Mouse (Mus musculus): ENCODE measurements at regions not wholly inside any gene's neighbourhood (a gene's known extent, or its start where the extent isn't known, plus 50 kb on each side); places are given as distances from the start of the nearest gene placed in this dataset.

DNA sequence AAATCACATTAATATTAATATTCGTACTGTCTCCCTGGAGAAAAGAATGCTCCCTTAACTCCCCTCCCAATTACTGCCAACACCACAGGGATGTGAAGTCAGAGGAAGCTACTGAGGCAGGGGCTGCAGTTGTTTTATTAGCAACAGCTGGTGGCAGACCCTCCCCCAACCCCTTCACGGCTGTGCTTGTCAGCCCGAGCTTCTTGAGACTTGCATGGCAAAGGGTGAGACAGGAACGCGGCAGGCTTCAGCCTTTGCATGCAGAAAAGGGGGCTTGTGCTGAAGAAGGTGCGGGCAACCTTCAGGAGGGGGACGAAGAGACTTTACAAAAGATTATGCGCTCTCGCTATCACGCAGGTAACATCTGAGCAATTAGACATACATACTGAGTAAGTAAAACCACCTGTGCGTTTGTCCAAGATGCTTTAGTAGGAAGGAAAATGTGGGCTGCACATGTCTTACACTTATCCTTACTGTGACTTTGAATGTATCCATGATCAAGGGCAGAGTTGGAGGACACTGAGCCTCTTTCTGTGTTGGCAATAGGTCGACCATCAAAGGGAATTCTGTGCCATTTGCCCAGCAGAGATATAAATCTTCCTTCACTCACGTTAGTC is 76.9 kb downstream of the Zbtb18 start:
- TF ChIP-seq CTCF (IDR thresholded peaks at IDR 0.05; ENCODE audit: borderline replicate concordance, extremely low read depth, insufficient read depth, insufficient read length) (no peak), POLR2A (IDR thresholded peaks at IDR 0.05; ENCODE audit: borderline replicate concordance, extremely low read depth, insufficient read depth, insufficient read length, poor library complexity, severe bottlenecking) (no peak)

All from brain, embryonic 14.5 days (tissue).